Mouse (Mus musculus) spleen, adult 2 months (tissue): ENCODE data around the gene Naaa.
A peak's percentile ranks its signal among the peaks of the same experiment; 100 is the strongest.

Source experiments
- CTCF ChIP-seq: fragments of 200-500 bp; IDR thresholded peaks from 2 replicates; pipeline ENCODE4 v1.5.1; 2011; ENCODE audit warnings: mild to moderate bottlenecking, inconsistent platforms; ENCODE audit not compliant: insufficient read depth, insufficient read length, insufficient replicate concordance; ENCODE audit errors: extremely low read depth
- POLR2A ChIP-seq: fragments of 200-500 bp; IDR thresholded peaks from 2 replicates; pipeline ENCODE4 v1.6.1; 2011; ENCODE audit warnings: low read depth, low read length, inconsistent platforms

DNA sequence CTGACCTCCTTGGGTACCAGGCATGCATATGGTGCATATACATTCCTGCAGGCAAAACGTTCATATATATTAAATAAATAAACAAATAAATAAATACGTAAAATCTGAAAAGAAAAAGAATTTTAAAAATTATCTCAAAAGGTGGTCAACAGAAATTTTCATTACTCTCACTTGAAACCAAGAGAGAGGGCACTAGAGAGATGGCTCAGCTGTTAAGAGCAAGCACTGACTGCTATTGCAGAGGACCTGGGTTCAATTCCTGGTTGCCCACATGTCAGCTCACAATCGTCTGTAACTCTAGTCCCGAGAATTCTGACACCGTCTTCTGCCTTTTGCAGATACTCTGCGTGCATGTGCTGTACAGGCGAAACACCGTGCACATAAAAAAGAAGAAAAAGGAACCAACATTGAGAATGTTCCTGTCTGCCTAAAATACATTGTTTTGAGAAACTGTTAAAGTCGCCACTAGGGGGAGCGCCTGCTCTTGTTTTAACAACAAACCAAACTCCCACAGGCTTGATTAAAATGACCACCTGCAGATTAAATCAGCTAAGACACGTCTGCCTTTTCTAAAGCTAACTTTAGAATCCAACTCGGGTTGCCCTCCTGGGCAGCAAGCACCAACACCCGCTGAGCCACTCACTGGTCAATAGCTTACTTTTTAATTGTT lies 34.2 kb upstream of the Naaa start:
- TF ChIP-seq POLR2A: no peak
- TF ChIP-seq CTCF: peak; percentile 32; the same call in 1 of the 2 replicates
